14 mouse cellular contexts compared by ENCODE assay signal in the genomic region with DNA sequence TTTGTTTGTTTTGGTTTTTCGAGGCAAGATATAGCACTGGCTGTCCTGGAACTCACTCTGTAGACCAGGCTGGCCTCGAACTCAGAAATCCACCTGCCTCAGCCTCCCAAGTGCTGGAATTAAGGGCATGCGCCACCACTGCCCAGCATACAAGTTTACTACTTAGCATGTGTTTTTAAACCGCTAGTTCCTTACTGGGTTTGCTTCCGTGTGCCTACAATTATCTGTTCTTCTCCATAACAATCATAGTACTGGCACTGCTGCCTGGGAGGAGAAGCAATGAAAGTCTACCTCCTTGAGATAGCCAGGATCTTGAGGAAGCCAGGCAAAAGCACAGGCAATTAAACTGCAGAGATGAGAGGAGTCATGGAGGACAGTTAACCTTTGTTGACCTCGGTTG. TPM values are rescaled to one million over a fixed set of nuclear protein-coding genes. Genes with fewer than 3 reads are reported as not detected.
"Had no signal": no experiment of that assay in that cellular context is flagged by ENCODE, and none has a peak within 500 bp of the region (broad histone marks: within the 10 kb centered on the region; RNA-seq: fewer than 3 reads in every experiment).

No protein-coding gene starts in this region.

- H3K27ac ChIP-seq: midbrain, embryonic 12.5 days; midbrain, embryonic 15.5 days; neural tube, embryonic 12.5 days had no signal

- H3K9ac ChIP-seq: lung, embryonic 14.5 days; midbrain, embryonic 12.5 days; midbrain, embryonic 15.5 days; neural tube, embryonic 12.5 days had no signal

- H3K4me2 ChIP-seq: lung, embryonic 14.5 days; midbrain, embryonic 12.5 days; midbrain, embryonic 15.5 days; neural tube, embryonic 12.5 days had no signal

- ATAC-seq: midbrain, embryonic 15.5 days had no signal

- DNase-seq: lung, adult 18-20 months; lung, embryonic 14.5 days; lung, postnatal 10 days; lung, postnatal 4 days; right cerebral cortex, postnatal 14 days; spleen, adult 18-20 months; thymus, adult 18-20 months; thymus, postnatal 14 days; thymus, postnatal 36 days had no signal

- H3K9me3 ChIP-seq: megakaryocyte, embryonic 14.5 days; midbrain, embryonic 12.5 days; midbrain, embryonic 15.5 days; neural tube, embryonic 12.5 days had no signal

- H3K4me3 ChIP-seq: megakaryocyte, embryonic 14.5 days; midbrain, embryonic 12.5 days; midbrain, embryonic 15.5 days; neural tube, embryonic 12.5 days had no signal

- H3K27me3 ChIP-seq: megakaryocyte, embryonic 14.5 days; midbrain, embryonic 12.5 days; midbrain, embryonic 15.5 days; neural tube, embryonic 12.5 days had no signal

- H3K4me1 ChIP-seq: midbrain, embryonic 12.5 days; midbrain, embryonic 15.5 days; neural tube, embryonic 12.5 days had no signal

RNA-seq across cellular contexts. Expression of gene Pcsk9, which starts 35.5 kb away (rescaled TPM):
- total RNA-seq: monocyte, adult 5-6 weeks had no signal
